Mouse (Mus musculus) lung, postnatal 0 days (tissue): ENCODE data around the gene Wdr35.

Experiments
- CTCF ChIP-seq: IDR thresholded peaks from 2 replicates; pipeline ENCODE4 v1.5.1; 2016; ENCODE audit warnings: antibody characterized with exemption, mild to moderate bottlenecking
- EP300 ChIP-seq: IDR thresholded peaks from 2 replicates; pipeline ENCODE4 v1.6.1; 2016; ENCODE audit warnings: antibody characterized with exemption, mild to moderate bottlenecking, control low read depth

GRCm38 (mm10) chr12:8935349-8935748, 38.3 kb upstream of the Wdr35 start:
- TF ChIP-seq EP300 (no peak), CTCF (no peak)
